Mouse (Mus musculus): Measurements from ENCODE around the gene Ccdc83. TPM values are rescaled to one million over a fixed set of nuclear protein-coding genes. Genes with fewer than 3 reads are reported as not detected.
"Not testable (repeated sequence)": the region's sequence is repeated elsewhere in the genome, so short reads cannot be mapped to it uniquely, and the experiment has no call there.

The Ccdc83 gene
- polyA plus RNA-seq, 1 experiment from 2014 or later, result not detected

DNA sequence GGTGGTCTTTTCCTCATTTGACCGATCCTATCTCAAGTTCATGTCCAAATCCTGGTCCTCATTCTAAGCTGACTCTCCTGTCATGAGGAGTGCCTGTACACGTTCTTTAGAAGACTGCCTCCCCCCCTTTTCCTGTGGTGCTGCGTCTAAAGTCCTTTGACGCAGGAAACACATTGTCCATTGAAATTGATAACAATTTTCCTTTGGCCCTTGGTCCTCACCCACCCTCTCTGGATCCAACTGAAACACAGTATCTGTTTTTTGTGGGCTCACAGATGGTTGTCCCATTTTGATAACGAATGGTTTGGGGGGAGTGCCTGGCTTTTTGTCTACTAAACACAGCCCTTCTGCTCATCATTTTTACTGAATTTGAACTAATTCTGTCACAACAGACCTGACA, 21.9 kb downstream of the Ccdc83 start:
- Histone ChIP-seq H3K27me3 (no peaks in the 10 kb centered on the region), H3K4me2 (no peak overlapping the region), H3K4me1 (replicated peaks) (no peaks in the 10 kb centered on the region), H3K4me3 (no peak overlapping the region), H3K36me3 (no peaks in the 10 kb centered on the region), H3K27ac (no peak overlapping the region), H3K9me3 (no peaks in the 10 kb centered on the region), H3K9ac (no peak overlapping the region)
- ATAC-seq (ENCODE audit: low FRiP score), result no peak
- WGBS, result 80% methylated on average over 5 of the region's 5 CpGs

DNA sequence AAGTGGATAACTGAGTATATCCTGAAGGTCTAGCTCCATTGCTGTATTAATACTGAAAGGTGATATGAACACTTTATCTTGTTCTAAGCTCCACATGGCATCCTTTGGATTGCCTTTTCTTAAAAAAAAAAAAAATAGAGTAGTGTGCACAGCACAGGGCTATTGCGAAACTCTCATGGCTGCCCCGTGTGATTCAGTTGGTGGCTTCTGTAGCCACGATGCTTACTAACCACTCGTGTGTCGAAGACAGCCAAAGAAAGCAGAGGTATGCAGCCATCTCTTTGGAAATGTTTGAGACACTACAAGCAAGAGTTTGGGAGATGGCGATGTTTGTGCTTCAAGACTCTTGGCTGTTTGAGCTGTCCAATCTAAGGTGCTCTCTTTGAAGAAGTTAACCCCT, 22.4 kb downstream of the Ccdc83 start:
- Histone ChIP-seq H3K4me1 (replicated peaks) (no peaks in the 10 kb centered on the region), H3K9me3 (no peaks in the 10 kb centered on the region), H3K27me3 (no peaks in the 10 kb centered on the region), H3K4me3 (no peak overlapping the region), H3K36me3 (no peaks in the 10 kb centered on the region), H3K4me2 (no peak overlapping the region), H3K27ac (no peak overlapping the region), H3K9ac (no peak overlapping the region)
- ATAC-seq (ENCODE audit: low FRiP score), result no peak
- whole genome bisulfite sequencing, result 92% methylated on average over 6 of the region's 6 CpGs

DNA sequence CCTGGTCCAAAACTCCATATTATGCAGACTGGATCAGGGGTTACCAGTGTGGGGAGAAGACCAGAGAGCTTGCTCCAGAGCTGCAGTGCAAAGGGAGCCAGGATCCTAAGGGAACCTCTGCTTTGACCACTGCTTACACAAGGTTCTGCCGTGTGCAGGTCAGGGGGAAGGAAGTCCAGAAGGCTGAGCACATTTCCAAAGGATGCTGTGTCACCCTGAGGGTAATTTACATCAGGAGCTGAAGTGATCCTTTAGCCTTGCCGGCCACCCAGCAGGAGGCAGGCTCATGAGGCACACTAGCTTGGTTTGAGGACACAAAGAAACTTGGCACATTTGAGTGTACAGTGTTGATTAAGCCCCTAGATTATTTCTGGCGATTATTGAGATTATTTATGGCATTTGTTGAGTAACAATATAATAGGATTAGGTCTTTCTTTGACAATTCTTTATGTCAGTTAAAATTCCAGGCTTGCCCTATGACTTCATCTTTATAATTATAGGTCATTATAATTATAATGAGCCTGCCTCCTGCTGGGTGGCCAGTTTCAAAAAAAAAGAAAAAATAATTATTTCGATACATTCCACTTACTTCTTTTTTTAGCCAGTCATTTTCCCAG, 29.2 kb downstream of the Ccdc83 start:
- Histone ChIP-seq H3K4me3 (no peak overlapping the region), H3K9me3 (no peaks in the 10 kb centered on the region), H3K4me2 (no peak overlapping the region), H3K36me3 (no peaks in the 10 kb centered on the region), H3K27me3 (no peaks in the 10 kb centered on the region), H3K27ac (no peak overlapping the region), H3K9ac (no peak overlapping the region), H3K4me1 (replicated peaks) (no peaks in the 10 kb centered on the region)
- ATAC-seq (ENCODE audit: low FRiP score), result no peak
- 52% methylated on average over 4 of the region's 4 CpGs for WGBS

DNA sequence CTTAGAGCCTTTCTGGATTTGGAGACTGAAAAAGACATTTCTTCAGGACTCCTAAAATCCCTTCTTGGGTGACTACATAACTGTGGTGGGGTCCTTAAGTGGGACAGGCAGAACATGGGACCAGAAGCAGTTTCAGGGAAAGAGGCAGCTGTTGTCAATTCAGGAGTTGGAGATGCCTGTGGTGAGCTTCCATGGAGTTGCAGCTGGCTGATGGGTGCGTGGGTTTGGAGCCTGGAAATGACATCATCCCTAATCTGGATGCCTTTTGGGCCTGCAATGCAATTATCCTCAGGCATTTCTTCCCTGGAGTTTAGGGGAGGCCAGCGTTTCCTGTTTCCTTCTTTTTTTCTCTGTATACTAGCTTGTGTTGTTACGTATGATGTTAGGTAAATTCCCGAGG, 31.7 kb downstream of the Ccdc83 start:
- H3K9ac ChIP-seq, result no peak overlapping the region
- H3K4me3 ChIP-seq, result no peak overlapping the region
- no peak overlapping the region for H3K27ac ChIP-seq
- no peaks in the 10 kb centered on the region for H3K9me3 ChIP-seq
- no peak overlapping the region for H3K4me2 ChIP-seq
- H3K27me3 ChIP-seq, result no peaks in the 10 kb centered on the region
- WGBS, result 63% methylated on average over 4 of the region's 4 CpGs
- no peaks in the 10 kb centered on the region for H3K36me3 ChIP-seq
- no peak for ATAC-seq (ENCODE audit: low FRiP score)
- no peaks in the 10 kb centered on the region for H3K4me1 ChIP-seq (replicated peaks)

DNA sequence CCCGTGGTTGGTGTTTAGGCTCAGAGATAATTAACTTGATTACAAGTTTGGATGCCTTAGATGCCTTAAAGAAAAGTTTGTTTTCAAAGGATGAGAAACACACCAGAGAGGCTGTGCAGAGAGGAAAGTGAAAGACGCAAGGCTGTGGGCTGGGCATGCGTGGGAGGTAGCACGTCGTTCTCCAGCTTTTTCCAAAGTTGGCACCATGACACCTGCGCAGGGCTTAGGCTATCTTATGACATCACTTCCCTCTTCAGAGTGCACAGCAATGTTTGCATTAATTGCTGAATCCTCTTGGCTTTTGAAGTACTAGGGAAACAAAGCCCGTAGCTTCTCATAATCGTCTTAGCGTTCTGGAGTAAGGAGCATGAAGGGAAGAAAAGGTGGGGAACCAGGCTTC, 34.1 kb downstream of the Ccdc83 start:
- H3K9me3 ChIP-seq, result no peaks in the 10 kb centered on the region
- no peak overlapping the region for H3K4me3 ChIP-seq
- ATAC-seq (ENCODE audit: low FRiP score), result no peak
- WGBS, result 83% methylated on average over 9 of the region's 9 CpGs
- no peaks in the 10 kb centered on the region for H3K4me1 ChIP-seq (replicated peaks)
- H3K9ac ChIP-seq, result no peak overlapping the region
- H3K36me3 ChIP-seq, result no peaks in the 10 kb centered on the region
- no peak overlapping the region for H3K4me2 ChIP-seq
- no peak overlapping the region for H3K27ac ChIP-seq
- no peaks in the 10 kb centered on the region for H3K27me3 ChIP-seq

DNA sequence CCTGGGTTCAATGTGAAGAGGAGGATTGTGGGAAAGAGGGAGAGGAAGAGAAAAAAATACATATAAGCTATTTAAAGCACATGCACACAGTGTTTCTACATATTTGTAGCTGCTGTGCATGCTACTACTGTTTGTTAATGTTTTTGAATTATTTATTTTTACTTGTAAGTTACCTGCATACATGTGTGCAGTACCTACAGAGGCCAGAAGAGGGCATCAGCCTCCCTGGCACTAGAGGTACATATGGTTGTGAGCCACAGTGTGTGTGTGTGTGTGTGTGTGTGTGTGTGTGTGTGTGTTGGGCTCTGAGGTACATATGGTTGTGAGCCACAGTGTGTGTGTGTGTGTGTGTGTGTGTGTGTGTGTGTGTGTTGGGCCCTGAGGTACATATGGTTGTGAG, 36.7 kb downstream of the Ccdc83 start:
- not testable (repeated sequence) for H3K36me3 ChIP-seq

DNA sequence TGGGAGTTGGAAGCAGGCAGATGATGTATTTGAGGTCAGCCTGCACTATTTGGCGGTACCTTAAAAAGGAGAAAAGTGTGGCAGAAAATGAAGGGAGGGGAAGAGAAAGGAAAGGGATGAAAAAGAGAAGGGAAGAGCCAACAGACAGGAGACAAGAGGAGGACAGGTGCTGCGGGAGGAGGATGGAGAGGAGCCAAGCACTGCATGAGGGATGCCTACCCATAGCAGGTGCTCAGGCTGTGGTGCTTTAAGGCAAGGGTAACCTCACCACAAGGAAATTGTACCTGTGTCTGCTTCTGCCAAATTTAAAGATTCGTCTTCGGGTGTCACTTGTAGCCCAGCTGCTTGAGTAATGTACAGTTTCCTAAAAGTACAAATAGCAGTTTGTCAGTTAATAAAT, 37.5 kb downstream of the Ccdc83 start:
- ATAC-seq (ENCODE audit: low FRiP score), result no peak
- H3K4me3 ChIP-seq, result no peak overlapping the region
- no peaks in the 10 kb centered on the region for H3K27me3 ChIP-seq
- no peak overlapping the region for H3K9ac ChIP-seq
- no peaks in the 10 kb centered on the region for H3K9me3 ChIP-seq
- no peaks in the 10 kb centered on the region for H3K4me1 ChIP-seq (replicated peaks)
- H3K4me2 ChIP-seq, result no peak overlapping the region
- no peaks in the 10 kb centered on the region for H3K36me3 ChIP-seq
- 90% methylated on average over 4 of the region's 4 CpGs for WGBS
- H3K27ac ChIP-seq, result no peak overlapping the region

More for the DNA sequence above, 36.7 kb downstream of the Ccdc83 start:
- not testable (repeated sequence) for H3K27ac ChIP-seq; ATAC-seq (ENCODE audit: low FRiP score); H3K4me1 ChIP-seq (replicated peaks); H3K4me2 ChIP-seq; H3K4me3 ChIP-seq; H3K9ac ChIP-seq; H3K27me3 ChIP-seq; H3K9me3 ChIP-seq

DNA sequence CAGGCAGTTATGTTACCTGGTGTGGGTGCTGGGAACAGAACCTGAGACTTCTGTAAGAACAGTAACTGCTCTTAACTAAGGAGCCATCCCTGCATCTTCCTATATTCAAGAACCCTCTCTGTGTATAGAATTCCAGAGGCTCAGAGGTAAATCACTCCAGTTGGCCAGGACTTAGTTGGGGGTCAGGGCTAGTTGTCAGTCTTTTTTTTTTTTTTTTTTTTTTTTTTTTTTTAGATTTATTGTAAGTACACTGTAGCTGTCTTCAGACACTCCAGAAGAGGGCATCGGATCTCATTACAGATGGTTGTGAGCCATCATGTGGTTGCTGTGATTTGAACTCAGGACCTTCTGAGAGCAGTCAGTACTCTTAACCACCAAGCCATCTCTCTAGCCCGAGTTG, 44.1 kb downstream of the Ccdc83 start:
- no peak for ATAC-seq (ENCODE audit: low FRiP score)
- H3K36me3 ChIP-seq, result no peaks in the 10 kb centered on the region
- H3K9ac ChIP-seq, result no peak overlapping the region
- H3K4me2 ChIP-seq, result no peak overlapping the region
- WGBS, result 74% methylated on average over 2 of the region's 2 CpGs
- no peaks in the 10 kb centered on the region for H3K27me3 ChIP-seq
- H3K9me3 ChIP-seq, result no peaks in the 10 kb centered on the region
- H3K4me1 ChIP-seq (replicated peaks), result 0 out of 2 replicates have a peak, but pooled peaks cover 3% of the 10 kb centered on the region
- H3K4me3 ChIP-seq, result no peak overlapping the region
- no peak overlapping the region for H3K27ac ChIP-seq

DNA sequence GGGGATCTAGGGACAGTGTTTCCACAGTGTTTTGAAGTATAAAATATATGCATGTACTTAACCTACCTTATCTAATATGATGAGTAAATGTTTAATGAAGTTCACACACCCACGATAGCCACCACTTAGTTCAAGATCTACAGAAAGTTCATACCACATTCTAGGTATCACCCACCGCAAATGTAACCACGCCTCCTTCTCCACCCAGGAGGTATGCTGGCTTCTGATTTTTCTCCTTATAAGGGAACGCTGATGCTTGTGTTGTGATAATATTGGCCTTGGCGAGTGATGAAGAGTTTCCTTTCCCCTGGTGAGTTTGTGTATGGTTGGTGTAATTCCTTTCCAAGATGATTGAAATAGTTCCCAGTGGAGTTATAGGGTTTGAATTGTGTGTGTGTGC, 47.5 kb downstream of the Ccdc83 start:
- Histone ChIP-seq H3K9ac (no peak overlapping the region), H3K4me3 (no peak overlapping the region), H3K36me3 (no peaks in the 10 kb centered on the region), H3K4me2 (no peak overlapping the region), H3K4me1 (replicated peaks) (0 out of 2 replicates have a peak, but pooled peaks cover 4% of the 10 kb centered on the region), H3K9me3 (no peaks in the 10 kb centered on the region), H3K27ac (no peak overlapping the region), H3K27me3 (no peaks in the 10 kb centered on the region)
- ATAC-seq (ENCODE audit: low FRiP score), result no peak
- WGBS, result 87% methylated on average over 5 of the region's 5 CpGs

DNA sequence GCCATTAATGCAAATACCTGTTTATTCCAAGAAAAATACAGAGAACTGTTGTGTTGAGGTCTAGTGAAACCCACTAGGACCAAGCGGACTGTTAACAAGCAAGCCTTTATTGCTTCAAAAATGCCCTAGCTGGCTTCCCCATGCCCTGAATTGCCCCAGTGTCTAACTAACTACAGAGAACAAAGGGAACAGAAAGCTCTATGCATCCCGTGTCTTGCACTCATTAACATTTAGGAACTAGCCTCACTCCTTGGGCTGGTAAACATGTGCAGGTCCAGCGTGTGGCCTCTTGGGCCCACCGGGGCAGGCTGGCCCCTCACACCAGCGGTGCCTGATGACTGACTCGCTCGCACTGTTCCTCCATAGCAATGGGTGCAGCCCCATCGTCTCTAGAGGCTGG, 49.1 kb downstream of the Ccdc83 start:
- Histone ChIP-seq H3K36me3 (no peaks in the 10 kb centered on the region), H3K4me2 (no peak overlapping the region), H3K27ac (no peak overlapping the region), H3K27me3 (no peaks in the 10 kb centered on the region), H3K4me1 (replicated peaks) (0 out of 2 replicates have a peak, but pooled peaks cover 4% of the 10 kb centered on the region), H3K9me3 (no peaks in the 10 kb centered on the region), H3K9ac (no peak overlapping the region), H3K4me3 (no peak overlapping the region)
- WGBS, result 56% methylated on average over 8 of the region's 8 CpGs
- no peak for ATAC-seq (ENCODE audit: low FRiP score)

DNA sequence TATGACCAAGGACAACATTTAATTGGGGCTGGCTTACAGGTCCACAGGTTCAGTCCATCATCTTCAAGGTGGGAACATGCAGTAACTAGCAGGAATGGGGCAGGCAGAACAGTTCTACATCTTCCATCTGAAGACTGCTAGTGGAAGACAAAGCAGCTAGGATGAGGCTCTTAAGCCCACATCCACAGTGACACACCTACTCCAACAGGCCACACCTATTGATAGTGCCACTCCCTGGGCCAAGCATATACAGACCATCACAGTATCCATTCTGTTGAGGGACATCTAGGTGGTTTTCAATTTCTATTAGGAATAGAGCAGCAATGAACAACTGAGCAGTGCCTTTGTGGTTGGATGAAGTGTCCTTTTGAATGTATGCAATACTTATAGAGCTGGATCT, 54.6 kb downstream of the Ccdc83 start:
- no peak overlapping the region for H3K27ac ChIP-seq
- peaks cover 27% of the 10 kb centered on the region for H3K36me3 ChIP-seq
- H3K4me3 ChIP-seq, result no peak overlapping the region
- no peak overlapping the region for H3K4me2 ChIP-seq
- no peak for ATAC-seq (ENCODE audit: low FRiP score)
- no peaks in the 10 kb centered on the region for H3K9me3 ChIP-seq
- H3K27me3 ChIP-seq, result no peaks in the 10 kb centered on the region
- H3K4me1 ChIP-seq (replicated peaks), result no peaks in the 10 kb centered on the region
- no peak overlapping the region for H3K9ac ChIP-seq

DNA sequence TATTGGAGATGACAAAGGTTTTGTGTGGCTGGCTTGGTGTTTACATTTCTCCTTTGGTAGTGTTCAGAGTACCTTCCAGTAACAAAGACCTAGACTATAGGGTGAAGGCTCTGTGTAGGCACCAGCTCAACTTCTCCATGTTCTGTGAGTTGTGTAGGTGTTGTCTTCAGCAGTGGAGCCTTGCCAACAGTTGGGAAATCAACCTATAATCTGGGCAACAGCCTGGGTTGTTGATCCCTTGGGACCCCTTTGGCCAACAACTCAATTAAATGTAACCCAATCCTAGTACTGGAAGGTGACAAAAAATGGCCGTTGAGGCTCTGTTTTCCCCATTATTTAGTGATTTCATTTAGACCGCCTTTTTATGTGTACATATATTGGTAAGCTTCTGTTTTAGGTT, 55.5 kb downstream of the Ccdc83 start:
- Histone ChIP-seq H3K9me3 (no peaks in the 10 kb centered on the region), H3K9ac (no peak overlapping the region), H3K4me1 (replicated peaks) (0 out of 2 replicates have a peak, but pooled peaks cover 2% of the 10 kb centered on the region), H3K27me3 (no peaks in the 10 kb centered on the region), H3K27ac (no peak overlapping the region), H3K4me2 (no peak overlapping the region), H3K36me3 (peaks cover 27% of the 10 kb centered on the region), H3K4me3 (no peak overlapping the region)
- WGBS, result 92% methylated on average over 2 of the region's 2 CpGs
- ATAC-seq (ENCODE audit: low FRiP score), result no peak

DNA sequence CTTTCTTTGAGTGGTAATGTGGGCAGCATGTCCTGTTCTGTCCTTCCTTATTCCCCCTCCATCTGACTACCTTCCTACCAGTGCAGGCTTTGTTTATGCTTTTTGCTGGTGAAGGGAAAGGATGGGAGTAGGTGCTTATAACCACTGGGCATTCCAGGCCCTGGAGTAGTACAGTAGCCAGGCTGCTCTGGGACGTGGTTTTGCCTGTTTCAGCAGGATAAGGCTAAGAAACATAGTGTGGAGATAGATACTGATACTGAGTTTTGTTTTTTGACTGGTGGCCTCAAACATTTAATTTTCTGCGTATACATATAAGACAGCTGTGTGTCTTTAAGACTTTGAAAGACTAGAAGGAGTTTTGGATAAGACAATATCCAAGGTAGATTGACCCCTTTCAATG, 61.7 kb downstream of the Ccdc83 start:
- Histone ChIP-seq H3K27me3 (no peaks in the 10 kb centered on the region), H3K9ac (no peak overlapping the region), H3K4me1 (replicated peaks) (0 out of 2 replicates have a peak, but pooled peaks cover 2% of the 10 kb centered on the region), H3K4me2 (no peak overlapping the region), H3K36me3 (peaks cover 32% of the 10 kb centered on the region), H3K27ac (no peak overlapping the region), H3K4me3 (no peak overlapping the region), H3K9me3 (no peaks in the 10 kb centered on the region)
- 97% methylated on average over 2 of the region's 2 CpGs for WGBS
- no peak for ATAC-seq (ENCODE audit: low FRiP score)

Measured in hindbrain, embryonic 13.5 days (tissue).